Mouse (Mus musculus) olfactory bulb, adult 2 months (tissue): ENCODE measurements around the gene Mpp1.

Experiments used
- CTCF ChIP-seq: fragments of 200-500 bp; IDR thresholded peaks from 2 replicates; pipeline ENCODE4 v1.5.1; 2012; ENCODE audit warnings: low read depth, mild to moderate bottlenecking, low read length, moderate library complexity; ENCODE audit not compliant: insufficient read depth
- POLR2A ChIP-seq: fragments of 200-500 bp; IDR thresholded peaks from 2 replicates; pipeline ENCODE4 v1.6.1; 2012; ENCODE audit warnings: mild to moderate bottlenecking, low read depth, low read length, moderate library complexity; ENCODE audit not compliant: insufficient read depth

DNA sequence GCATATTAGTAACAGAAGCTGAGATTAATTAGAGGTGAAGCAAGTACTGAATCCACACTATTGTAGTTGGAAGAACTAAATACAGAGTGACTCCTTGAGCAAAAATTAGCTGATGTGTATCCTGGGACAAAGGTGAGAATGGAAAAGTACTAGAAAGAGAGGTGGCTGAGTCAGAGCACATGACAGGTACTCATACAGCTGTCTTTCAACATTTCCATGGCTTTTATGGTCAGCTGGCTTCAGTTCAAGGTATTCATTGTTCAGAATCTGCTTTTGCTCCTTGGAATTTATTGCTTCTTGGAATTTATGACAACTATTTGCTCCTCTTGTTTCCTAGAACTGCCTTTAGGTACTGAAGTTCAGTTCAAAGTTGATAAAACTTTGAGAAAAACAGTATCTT, 6.1 kb upstream of the Mpp1 start:
- TF ChIP-seq CTCF (no peak), POLR2A (no peak)
